In genomic region chr8:43163255-43163654, GRCm38 (mm10) we compare ENCODE assay signal across 30 mouse cellular contexts. TPM values are rescaled to one million over a fixed set of nuclear protein-coding genes. Genes with fewer than 3 reads are reported as not detected.
"Had no signal": no experiment of that assay in that cellular context is flagged by ENCODE, and none has a peak within 500 bp of the region (broad histone marks: within the 10 kb centered on the region; RNA-seq: fewer than 3 reads in every experiment).

No protein-coding gene starts in this region.

- H3K9me3 ChIP-seq: liver, embryonic 13.5 days; liver, embryonic 15.5 days; neural tube, embryonic 13.5 days; neural tube, embryonic 15.5 days had no signal

- ATAC-seq: liver, postnatal 0 days; midbrain, embryonic 16.5 days had no signal

- H3K27ac ChIP-seq: liver, embryonic 13.5 days; liver, embryonic 15.5 days; macrophage; neural tube, embryonic 13.5 days; neural tube, embryonic 15.5 days had no signal

- DNase-seq: liver, embryonic 13.5 days; liver, postnatal 0 days; lung, adult 2 months; lung, postnatal 14 days; lung, postnatal 36 days; midbrain, embryonic 14.5 days; retina, postnatal 1 day; right cerebral cortex, adult 18-20 months; right cerebral cortex, postnatal 25 days; right cerebral cortex, postnatal 4 days; spleen, adult 18-20 months; thymus, adult 18-20 months; thymus, postnatal 25 days; thymus, postnatal 4 days had no signal

- H3K4me2 ChIP-seq: liver, embryonic 13.5 days; liver, embryonic 15.5 days; midbrain, embryonic 11.5 days; neural tube, embryonic 13.5 days; neural tube, embryonic 15.5 days had no signal

- H3K4me1 ChIP-seq: liver, embryonic 13.5 days; liver, embryonic 15.5 days; neural tube, embryonic 13.5 days; neural tube, embryonic 15.5 days had no signal

- H3K36me3 ChIP-seq: liver, embryonic 13.5 days; liver, embryonic 15.5 days; neural tube, embryonic 13.5 days; neural tube, embryonic 15.5 days had no signal

- H3K9ac ChIP-seq: liver, embryonic 13.5 days; liver, embryonic 15.5 days; liver, postnatal 0 days; neural tube, embryonic 13.5 days; neural tube, embryonic 15.5 days had no signal

- H3K27me3 ChIP-seq: liver, embryonic 13.5 days; liver, embryonic 15.5 days; neural tube, embryonic 13.5 days; neural tube, embryonic 15.5 days had no signal

- H3K4me3 ChIP-seq: liver, embryonic 13.5 days; liver, embryonic 15.5 days; myocyte; neural tube, embryonic 13.5 days; neural tube, embryonic 15.5 days had no signal

RNA-seq across cellular contexts. Expression of gene Triml2, which starts 17.1 kb away (rescaled TPM):
- total RNA-seq: megakaryocyte, adult 5-6 weeks; megakaryocyte-erythroid progenitor cell, adult 5-6 weeks had no signal
- polyA plus RNA-seq: liver, embryonic 13.5 days; liver, embryonic 15.5 days; liver, postnatal 0 days; lung, adult 2 months; lung, embryonic 16.5 days; macrophage; midbrain, embryonic 11.5 days; midbrain, embryonic 14.5 days; midbrain, embryonic 16.5 days; myocyte; neural tube, embryonic 11.5 days; neural tube, embryonic 13.5 days; neural tube, embryonic 15.5 days; small intestine, adult 2 months; stomach, embryonic 14.5 days; stomach, embryonic 16.5 days; thymus, postnatal 0 days; urinary bladder, adult 2 months had no signal

RNA-seq across cellular contexts. Expression of gene Triml1, which starts 22.0 kb away (rescaled TPM):
- total RNA-seq: megakaryocyte, adult 5-6 weeks; megakaryocyte-erythroid progenitor cell, adult 5-6 weeks had no signal
- polyA plus RNA-seq: liver, embryonic 13.5 days; liver, embryonic 15.5 days; liver, postnatal 0 days; lung, adult 2 months; lung, embryonic 16.5 days; macrophage; midbrain, embryonic 11.5 days; midbrain, embryonic 14.5 days; midbrain, embryonic 16.5 days; myocyte; neural tube, embryonic 11.5 days; neural tube, embryonic 13.5 days; neural tube, embryonic 15.5 days; small intestine, adult 2 months; stomach, embryonic 14.5 days; stomach, embryonic 16.5 days; thymus, postnatal 0 days; urinary bladder, adult 2 months had no signal
